Mouse (Mus musculus) megakaryocyte, embryonic 14.5 days (primary cell): ENCODE results near the gene Eno3. TPM values are rescaled to one million over a fixed set of nuclear protein-coding genes. Genes with fewer than 3 reads are reported as not detected.

Experiments used
- H3K27me3 ChIP-seq: replicated peaks from 2 replicates; pipeline ENCODE3; 2012; ENCODE audit warnings: inconsistent platforms
- H3K36me3 ChIP-seq: replicated peaks from 2 replicates; pipeline ENCODE3; 2012; ENCODE audit warnings: low read length, inconsistent platforms, mixed read lengths
- H3K4me1 ChIP-seq: 2 replicates; pipeline ENCODE4 v1.6.1; 2012; ENCODE audit warnings: inconsistent platforms
- H3K4me3 ChIP-seq: replicated peaks from 2 replicates; pipeline ENCODE3; 2012; ENCODE audit warnings: moderate library complexity, mild to moderate bottlenecking, inconsistent platforms
- H3K9me3 ChIP-seq: 2 replicates; pipeline ENCODE4 v1.6.1; 2012; ENCODE audit warnings: inconsistent platforms
- FLI1 ChIP-seq: IDR thresholded peaks from 2 replicates; pipeline ENCODE4 v1.6.1; 2012; ENCODE audit warnings: low read length, inconsistent platforms, mixed read lengths
- GATA1 ChIP-seq: IDR thresholded peaks from 3 replicates; pipeline ENCODE4 v1.6.1; 2012; ENCODE audit warnings: mixed read lengths, low read length, inconsistent platforms, borderline replicate concordance
- polyA plus RNA-seq: library from polyadenylated mRNA; stranded (reverse); fragments of >175 nt; gene quantifications from 2 replicates; pipeline ENCODE4 v1.2.3, GENCODE M21; 2012; ENCODE audit warnings: low replicate concordance; ENCODE audit not compliant: insufficient read depth

Gene Eno3
- polyA plus RNA-seq, 1 experiment: 8.4 TPM

DNA sequence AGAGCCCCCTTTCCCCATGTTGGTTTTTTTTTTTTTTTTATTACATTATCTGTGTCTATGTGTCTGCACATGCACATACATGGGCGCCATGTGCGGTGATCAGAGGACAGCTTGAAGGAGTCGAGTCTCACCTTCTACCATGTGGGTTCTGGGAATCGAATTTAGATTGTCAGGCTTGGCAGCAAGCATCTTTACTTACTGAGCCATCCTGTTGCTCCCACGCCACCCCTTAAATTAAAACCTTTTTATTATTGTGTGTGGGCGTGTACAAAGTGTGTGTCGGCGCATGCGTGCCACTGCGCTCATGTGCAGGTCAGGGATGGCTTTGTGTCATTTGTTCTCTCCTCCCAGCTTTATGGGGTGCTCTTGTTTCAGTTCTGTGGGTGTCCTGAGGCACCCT is 54.0 kb downstream of the Eno3 start:
- Histone ChIP-seq H3K4me1 (no peaks in the 10 kb centered on the region), H3K27me3 (peaks cover 65% of the 10 kb centered on the region), H3K4me3 (no peak overlapping the region), H3K9me3 (no peaks in the 10 kb centered on the region), H3K36me3 (peaks cover 25% of the 10 kb centered on the region)
- TF ChIP-seq GATA1 (no peak), FLI1 (no peak)

Other genes starting within 250 kb of the Eno3 start
- 30.9 and 36.1 TPM in 2 replicates for gene Pelp1, start 247.2 kb upstream of the Eno3 start, polyA plus RNA-seq
- gene Arrb2, start 224.6 kb upstream of the Eno3 start, polyA plus RNA-seq: 1,596 and 3,155 TPM in 2 replicates
- 47.7 and 52.0 TPM in 2 replicates for gene Med11, start 205.3 kb upstream of the Eno3 start, polyA plus RNA-seq
- 2.1 and 3.6 TPM in 2 replicates for gene Zmynd15, start 197.8 kb upstream of the Eno3 start, polyA plus RNA-seq
- 1.4 and 23.1 TPM in 2 replicates for gene Cxcl16, start 197.2 kb upstream of the Eno3 start, polyA plus RNA-seq
- gene Tm4sf5, start 152.0 kb upstream of the Eno3 start, polyA plus RNA-seq: 0.55 TPM in 1 of 2 replicates, not detected in the other
- gene Vmo1, start 142.6 kb upstream of the Eno3 start, polyA plus RNA-seq: not detected in 2 replicates
- gene Gltpd2, start 138.0 kb upstream of the Eno3 start, polyA plus RNA-seq: not detected in 2 replicates
- gene Psmb6, start 131.8 kb upstream of the Eno3 start, polyA plus RNA-seq: 79.0 and 226 TPM in 2 replicates
- gene Gm40193, start 124.3 kb upstream of the Eno3 start, polyA plus RNA-seq: not detected in 2 replicates
- 1.1 TPM in 1 of 2 replicates, not detected in the other for gene Pld2, start 117.1 kb upstream of the Eno3 start, polyA plus RNA-seq
- 122 and 129 TPM in 2 replicates for gene Mink1, start 94.3 kb upstream of the Eno3 start, polyA plus RNA-seq
- not detected in 2 replicates for gene 4930544D05Rik, start 41.4 kb upstream of the Eno3 start, polyA plus RNA-seq
- gene Chrne, start 38.0 kb upstream of the Eno3 start, polyA plus RNA-seq: 0.83 TPM in 1 of 2 replicates, not detected in the other
- 898 and 1,061 TPM in 2 replicates for gene Gp1ba, start 18.1 kb upstream of the Eno3 start, polyA plus RNA-seq
- gene Rnf167, start 10.0 kb upstream of the Eno3 start, polyA plus RNA-seq: 102 and 125 TPM in 2 replicates
- 15.7 and 78.7 TPM in 2 replicates for gene Slc25a11, start 9.7 kb upstream of the Eno3 start, polyA plus RNA-seq
- 9,580 and 14,702 TPM in 2 replicates for gene Pfn1, start 2.6 kb upstream of the Eno3 start, polyA plus RNA-seq
- gene Spag7, start 12.2 kb downstream of the Eno3 start, polyA plus RNA-seq: 40.5 and 288 TPM in 2 replicates
- gene Camta2, start 30.9 kb downstream of the Eno3 start, polyA plus RNA-seq: 22.6 and 68.5 TPM in 2 replicates
- gene Inca1, start 43.0 kb downstream of the Eno3 start, polyA plus RNA-seq: not detected in 2 replicates
- 6.4 and 13.9 TPM in 2 replicates for gene Kif1c, start 43.3 kb downstream of the Eno3 start, polyA plus RNA-seq
- 0.55 TPM in 1 of 2 replicates, not detected in the other for gene Zfp3, start 107.0 kb downstream of the Eno3 start, polyA plus RNA-seq
- gene Scimp, start 155.4 kb downstream of the Eno3 start, polyA plus RNA-seq: not detected in 2 replicates
- 2.9 and 29.2 TPM in 2 replicates for gene Rabep1, start 187.6 kb downstream of the Eno3 start, polyA plus RNA-seq